Mouse (Mus musculus): Measurements from ENCODE around the gene Myom3.

Myom3 gene

DNA sequence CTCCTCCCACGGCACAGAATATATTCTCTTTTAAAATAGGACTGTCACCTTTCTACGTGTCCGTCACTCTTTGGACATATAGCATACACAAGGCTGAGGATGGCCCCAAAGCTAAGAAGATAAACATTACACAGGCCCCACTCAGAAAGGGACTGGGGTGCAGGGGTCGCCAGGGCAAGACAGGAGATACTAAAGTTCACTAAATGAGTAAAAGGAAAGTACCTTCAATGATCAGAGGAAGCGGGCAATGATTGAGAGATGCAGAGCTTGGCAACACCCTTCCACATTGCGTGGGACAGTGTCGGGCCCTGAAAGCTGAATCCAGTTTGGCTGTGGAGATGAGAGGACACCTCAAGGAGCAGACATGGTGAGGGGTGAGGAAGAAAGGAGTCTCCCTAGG is 55.4 kb downstream of the Myom3 start:
- CTCF ChIA-PET, result interaction anchor here (0.5 to 0.8 kb wide), 2 partner anchors 55 to 315 kb away, joined by 3 read pairs; no protein-coding TSS in a partner anchor

DNA sequence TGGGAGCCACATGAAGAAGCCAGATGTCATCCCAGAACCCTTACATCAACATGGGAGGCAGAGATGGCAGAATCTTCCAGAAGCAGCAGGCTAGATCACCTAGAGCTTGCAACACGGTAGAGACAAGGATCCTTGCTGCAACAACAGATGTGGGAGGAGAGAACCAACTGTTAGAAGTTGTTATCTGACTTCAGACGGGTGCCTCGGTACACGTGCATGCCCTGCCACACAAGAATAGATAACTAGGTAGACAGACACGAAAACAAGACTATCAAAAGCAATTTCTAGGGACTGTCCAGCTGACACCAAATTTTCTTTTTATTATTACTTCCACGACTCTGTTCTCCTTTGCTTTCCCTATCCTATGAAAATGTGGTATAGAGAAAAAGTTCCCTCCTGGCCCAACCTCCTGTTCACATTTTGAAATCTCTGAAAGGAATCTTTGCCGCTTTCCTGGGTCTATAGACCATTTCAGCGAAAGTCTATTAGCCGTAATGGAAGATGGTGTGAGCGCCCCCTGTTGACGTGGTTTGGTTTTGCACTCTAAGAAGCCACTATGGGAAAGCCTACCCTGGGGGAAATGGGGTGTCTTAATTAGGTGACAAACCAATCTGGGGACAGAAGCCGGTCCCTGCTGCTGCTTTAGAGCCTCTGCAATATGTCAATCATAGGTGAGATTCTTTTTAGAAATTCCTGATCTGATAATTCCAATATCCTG is 57.5 kb downstream of the Myom3 start:
- CTCF ChIA-PET, result interaction anchor here (0.6 to 0.7 kb wide), 2 partner anchors 16 to 219 kb away, joined by 5 to 9 read pairs; no protein-coding TSS in a partner anchor

DNA sequence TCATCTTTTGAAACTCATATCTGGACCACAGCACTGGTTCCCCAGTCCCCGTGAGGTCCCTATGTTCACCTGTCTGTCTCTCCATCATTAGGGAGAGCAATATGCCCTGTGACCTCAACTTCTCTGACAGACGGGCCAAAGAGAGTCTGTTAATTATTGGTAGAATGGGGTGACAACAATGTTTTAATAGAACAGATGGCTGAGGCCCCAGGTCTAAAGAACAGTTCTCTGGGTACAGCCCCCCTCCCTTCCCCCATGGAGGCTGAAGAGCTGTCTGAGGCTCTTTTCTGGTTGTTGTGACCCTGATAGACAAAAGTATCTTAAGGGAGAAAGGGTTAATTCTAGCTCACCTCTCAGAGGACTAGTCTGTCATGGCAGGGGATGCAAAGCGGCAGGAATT is 58.9 kb downstream of the Myom3 start:
- CTCF ChIA-PET, result interaction anchor here (0.6 kb wide), 1 partner anchor 279 kb away, joined by 11 read pairs; no protein-coding TSS in a partner anchor

DNA sequence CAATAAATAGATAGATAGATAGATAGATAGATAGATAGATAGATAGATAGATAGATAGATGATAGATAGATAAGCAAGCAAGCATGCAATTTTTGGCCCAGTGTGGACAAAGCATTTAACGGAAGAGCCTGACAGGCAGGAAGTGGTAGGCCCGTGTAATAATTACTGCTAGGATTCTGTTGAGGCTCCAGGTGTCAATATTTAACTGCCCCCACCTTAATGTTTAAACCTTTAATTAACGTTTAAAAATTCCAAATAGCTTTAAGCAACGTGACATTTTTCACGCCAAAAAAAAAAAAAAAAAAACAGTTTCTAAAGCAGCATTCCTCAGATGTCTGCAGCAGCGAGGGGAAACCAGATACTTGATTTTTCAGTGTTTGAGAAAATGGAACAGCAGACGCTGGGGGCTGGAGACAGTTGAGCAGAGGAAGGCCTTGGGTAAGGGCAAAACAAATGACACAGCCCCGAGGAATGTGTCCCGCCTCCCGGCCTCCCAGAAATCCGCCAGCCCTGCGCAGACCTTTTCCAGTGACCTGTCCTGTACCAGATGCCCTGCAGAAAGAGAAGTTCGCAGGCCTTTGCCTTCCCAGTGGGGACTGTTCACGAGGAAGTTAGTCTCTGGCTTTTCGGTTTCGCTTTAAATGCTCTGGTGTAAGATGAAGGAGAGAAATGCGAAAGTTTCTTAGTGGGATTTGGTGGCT is 60.5 kb downstream of the Myom3 start:
- CTCF ChIA-PET, result interaction anchor here (0.6 kb wide), 1 partner anchor 104 kb away, joined by 5 read pairs; no protein-coding TSS in a partner anchor

DNA sequence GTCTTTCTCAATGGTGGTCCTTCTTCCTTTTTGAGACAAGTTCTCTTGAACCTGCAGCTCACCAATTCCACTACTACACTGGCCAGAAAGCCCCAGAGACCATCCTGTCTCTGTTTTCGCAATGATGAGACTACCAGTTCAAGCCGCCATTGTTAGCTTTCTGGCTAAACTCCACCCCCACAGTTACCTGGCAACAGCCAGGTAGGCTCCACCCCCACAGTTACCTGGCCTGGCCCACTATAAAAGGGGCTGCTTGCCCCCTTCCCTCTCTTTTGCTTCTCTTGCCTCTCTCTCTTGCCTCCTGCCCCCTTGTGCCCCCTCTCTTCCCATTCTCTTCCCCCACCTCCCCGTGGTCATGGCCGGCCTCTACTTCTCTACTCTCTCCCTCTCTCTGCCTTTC is 62.3 kb downstream of the Myom3 start:
- CTCF ChIA-PET, result interaction anchor here (0.6 kb wide), 1 partner anchor 139 kb away, joined by 3 read pairs; no protein-coding TSS in a partner anchor

DNA sequence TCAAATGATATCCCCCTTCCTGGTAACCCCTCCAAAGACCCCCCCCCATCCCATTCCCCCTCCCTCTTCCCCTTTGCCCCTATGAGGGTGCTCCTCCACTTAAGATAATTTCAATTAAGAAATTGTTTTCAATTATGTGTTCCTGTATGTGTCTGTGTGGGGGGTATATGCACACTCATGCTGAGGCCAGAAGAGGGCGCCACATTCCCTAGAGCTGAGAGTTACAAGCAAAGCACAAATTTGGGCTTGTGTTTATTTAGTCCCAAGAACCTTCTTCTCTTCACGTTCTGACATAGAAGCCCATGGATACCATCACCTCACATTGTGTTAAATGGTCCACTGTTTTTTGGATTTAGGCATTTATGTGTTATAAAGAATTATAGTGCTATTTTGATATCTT is 63.8 kb downstream of the Myom3 start:
- CTCF ChIA-PET, result no interaction called here

DNA sequence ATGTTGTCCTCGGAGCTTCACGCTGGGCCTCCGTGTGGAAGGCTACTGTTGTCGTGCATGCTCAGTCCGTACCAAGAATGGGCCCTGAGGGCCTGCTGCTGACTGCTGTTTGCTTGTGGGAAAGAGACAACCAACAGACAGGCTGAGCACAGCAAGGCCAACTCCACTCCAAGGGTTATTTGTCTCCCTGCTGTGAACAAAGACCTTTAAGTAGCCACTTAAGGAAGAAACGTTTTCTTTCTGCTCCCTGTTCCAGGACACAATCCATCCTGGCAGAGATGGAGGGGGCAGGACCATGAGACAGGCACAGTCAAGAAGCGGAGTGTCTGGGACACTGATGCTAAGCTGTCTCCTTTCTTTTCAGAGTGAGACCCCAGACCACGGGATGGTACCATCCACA is 64.7 kb downstream of the Myom3 start:
- CTCF ChIA-PET, result no interaction called here

DNA sequence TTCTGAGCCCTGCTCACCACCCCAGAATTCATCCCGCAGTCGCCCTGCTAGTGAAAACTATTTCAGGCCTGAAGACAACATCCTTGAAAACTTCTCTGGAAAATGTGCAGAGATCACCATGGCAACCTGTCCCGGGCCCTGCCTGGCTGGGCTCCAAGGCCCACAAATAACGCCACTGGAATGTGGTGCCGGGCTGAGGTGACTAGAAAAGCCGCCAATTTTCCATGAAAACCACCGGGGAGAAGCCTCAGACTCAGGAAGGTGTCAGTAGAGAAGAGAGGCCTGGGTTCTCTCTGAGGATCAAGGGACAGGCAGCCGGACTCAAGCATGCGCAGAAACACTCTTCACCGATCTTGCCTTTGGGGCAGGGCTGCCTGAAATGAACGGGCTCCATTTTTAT is 69.0 kb downstream of the Myom3 start:
- CTCF ChIA-PET, result no interaction called here

DNA sequence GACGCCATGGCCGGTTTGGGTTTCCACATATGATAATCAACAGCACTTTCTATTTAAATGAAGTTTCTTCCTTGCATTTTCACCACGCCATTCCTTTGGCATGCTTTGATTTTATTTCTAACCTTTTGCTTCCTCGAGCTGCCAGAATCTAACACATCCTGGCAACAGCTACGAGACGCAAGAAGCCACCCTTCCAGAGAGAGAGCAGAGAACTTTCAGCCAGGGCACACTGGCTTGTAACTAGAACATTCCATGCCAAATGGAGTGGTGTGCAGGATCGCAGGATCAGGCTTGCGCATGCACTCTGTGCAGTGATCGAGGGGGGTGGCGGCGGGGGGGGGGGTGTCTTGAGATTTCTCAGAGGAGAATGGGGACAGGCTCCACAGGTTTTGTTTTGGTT is 72.6 kb downstream of the Myom3 start:
- CTCF ChIA-PET, result no interaction called here

DNA sequence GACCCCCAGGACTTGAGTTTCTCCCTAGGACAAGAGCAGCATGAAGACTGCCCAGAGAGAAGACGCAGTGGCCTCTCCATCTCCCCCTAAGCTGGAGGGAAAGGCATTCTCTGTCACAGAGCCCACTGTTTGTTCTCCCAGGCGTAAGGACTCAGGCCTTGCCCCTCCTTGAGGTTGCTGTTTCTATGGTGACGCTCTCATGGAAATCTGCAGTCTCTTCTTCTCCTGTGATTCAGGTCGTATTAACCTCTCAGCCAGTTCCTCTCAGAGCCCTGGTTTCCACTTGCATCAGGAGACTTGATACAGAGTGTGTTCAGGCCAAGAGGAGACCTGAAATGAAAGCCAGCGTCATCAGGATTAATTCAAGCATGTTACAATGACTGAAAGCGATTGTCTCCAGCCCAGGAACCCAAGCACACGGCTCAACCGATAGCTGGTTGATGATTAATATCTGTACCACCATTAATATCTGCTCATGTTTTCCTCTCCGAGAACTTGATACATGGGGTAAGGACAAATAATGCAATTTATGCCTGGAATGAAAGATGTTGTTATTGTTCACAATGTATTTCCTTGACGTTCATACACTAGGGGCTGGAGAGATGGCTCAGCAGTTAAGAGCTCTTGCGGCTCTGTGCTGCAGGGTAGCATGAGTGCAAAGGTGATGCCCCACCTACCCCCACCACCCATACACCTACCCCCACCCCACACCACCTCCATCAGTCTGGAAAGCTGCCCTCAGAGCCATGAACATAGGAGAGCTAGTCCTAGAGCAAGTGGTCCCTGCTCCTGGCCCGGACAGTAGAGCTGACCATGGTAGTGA is 74.0 kb downstream of the Myom3 start:
- CTCF ChIA-PET, result interaction anchor here (0.6 to 0.7 kb wide), 3 partner anchors 16 to 639 kb away, joined by 3 to 5 read pairs (median 4); no protein-coding TSS in a partner anchor

DNA sequence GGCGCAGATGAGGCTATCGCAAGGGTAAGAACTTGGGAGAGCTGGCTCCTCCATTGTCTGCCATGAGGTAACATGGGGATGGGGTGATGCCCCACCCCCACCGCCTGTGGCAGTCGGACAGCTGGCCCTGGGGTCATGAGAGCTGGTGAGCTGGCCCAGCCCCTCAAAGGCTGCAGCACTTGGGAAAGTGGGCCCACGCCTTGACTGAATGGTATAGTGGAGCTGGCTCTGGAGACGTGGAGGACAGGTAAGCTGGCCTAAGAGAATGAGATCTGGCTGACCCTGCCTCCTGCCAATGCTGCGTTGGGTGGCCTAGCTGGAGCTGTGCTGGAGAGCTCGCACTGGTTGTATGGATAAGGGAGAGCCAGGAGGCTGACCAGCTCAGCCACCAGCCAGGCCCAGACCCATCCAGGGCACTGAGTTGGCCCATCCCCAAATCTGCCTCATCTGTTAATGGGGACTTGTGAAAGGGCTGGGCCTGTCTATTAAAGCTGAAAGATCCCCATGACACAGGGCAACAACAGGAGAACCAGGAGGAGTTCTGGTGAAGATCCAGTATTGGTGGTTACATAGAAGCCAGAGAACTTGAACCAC is 74.7 kb downstream of the Myom3 start:
- CTCF ChIA-PET, result interaction anchor here (0.6 kb wide), 1 partner anchor 213 kb away, joined by 3 read pairs; no protein-coding TSS in a partner anchor

DNA sequence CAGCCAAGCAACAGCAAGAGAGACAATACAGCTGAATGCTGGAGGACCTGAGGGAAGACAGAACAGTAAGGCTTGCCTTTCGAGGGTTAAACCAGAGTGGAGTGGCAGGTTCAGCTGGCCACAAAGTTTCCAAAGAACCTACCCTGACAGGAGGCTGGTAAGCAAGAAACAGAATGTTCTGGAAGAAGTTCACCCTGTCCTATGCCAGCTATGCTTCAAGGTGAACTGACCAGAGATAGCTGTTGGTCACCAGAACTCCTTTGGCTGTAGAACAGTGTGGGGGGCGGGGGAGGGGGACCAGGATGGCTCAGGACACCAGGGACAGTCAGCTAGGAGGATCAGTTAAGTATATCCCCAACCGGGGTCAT is 79.4 kb downstream of the Myom3 start:
- CTCF ChIA-PET, result no interaction called here

DNA sequence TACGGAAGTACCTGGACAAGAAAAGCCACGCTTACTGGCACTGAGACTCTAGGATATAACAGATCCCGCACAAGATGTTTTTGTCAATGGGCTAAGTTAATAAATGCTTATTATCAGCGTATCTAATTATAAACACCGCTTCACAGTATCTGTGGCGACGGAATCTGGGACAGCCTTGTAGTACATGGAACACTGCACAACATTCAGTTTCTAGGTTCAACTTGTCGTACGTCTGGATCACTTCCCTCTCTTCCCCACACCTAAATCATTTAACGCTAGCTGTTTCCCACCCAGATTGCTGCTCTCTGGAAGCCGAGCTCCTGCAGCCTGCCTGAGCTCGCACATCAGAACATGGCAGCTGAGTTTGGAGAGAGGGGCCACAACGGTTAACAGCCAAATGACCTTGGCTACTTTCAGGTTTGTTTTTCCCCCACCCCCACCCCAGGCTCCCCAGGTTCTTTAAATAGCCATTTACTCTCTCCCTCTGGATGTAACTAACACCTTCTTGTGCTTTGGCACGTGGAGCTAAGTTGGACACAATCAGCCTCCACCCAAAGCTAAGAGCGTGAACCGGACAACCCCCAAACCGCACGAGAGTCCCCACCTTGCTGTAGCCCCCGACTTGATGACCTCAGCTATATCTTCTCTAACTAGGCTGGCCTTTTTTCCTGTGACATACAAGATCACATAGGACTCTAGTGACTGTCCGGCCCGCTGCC is 79.9 kb downstream of the Myom3 start:
- CTCF ChIA-PET, result no interaction called here

DNA sequence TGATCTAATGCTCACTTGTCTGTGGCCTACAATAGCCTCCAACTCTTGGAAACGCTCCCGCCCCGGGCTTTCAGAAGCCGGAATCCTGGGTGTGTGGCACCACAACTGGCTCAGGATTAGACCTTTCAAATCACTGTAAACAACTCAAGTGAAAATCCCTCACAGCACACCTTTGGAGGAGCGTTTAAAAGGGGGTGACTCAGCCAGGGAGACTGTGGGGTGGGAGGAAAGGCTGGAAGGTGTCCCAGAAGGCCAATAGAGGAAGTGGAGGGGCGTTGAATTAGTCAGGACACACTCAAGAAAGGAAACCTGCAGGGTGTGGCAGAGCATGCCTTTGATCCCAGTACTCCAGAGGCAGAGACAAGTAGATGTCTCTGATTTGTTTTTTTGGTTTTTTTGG is 84.9 kb downstream of the Myom3 start:
- CTCF ChIA-PET, result no interaction called here

DNA sequence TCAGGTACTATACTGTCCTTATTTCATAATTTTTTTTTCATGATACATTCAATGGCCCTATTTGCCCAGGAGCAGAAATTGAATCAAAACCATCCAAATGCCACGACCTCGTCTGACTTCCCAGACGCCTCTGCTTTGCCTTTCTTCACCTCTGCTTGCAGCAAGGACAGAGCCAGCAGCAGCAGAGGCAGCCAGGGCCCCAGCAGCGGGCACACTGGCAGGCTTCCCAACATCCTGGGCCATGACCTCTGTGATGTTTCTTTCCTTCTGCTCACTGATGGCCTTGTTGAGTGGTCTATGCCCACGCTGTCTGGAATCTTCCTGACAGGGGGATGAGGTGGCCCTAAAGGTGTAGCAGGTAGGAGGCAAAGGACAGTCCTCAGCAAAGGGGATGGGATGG is 88.1 kb downstream of the Myom3 start:
- CTCF ChIA-PET, result no interaction called here

DNA sequence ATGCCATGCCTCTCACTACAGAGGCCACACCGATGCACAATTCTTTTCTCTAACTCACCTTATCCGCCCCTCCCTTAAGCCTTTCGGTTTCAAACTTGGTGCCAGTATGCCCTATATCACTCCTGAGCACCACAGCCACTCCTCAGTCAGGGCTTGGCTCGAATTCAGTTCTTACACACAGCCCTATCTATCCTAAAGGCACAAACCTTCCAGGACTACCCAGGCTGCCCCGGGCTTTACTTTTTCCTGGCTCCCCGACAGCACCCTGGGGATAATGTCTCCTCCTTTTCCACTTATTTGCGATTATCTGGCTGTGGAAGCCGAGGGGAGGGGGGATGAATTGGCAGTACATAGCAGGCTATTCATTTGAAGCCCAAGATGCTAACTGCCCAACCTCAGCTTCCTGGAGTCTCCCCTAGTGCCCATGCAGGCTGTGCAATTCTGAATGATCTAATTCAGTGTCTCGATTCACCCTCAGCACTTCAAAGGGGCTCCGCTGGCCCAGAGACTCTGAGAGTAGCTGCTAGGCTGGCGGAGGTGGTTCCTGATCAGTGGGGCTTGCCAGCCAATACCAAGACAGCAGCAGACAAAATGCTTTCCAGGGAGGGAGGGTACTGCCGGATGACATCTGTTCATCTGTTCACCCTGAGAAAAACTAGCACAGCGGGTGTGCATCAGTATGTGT is 91.0 kb downstream of the Myom3 start:
- CTCF ChIA-PET, result no interaction called here

DNA sequence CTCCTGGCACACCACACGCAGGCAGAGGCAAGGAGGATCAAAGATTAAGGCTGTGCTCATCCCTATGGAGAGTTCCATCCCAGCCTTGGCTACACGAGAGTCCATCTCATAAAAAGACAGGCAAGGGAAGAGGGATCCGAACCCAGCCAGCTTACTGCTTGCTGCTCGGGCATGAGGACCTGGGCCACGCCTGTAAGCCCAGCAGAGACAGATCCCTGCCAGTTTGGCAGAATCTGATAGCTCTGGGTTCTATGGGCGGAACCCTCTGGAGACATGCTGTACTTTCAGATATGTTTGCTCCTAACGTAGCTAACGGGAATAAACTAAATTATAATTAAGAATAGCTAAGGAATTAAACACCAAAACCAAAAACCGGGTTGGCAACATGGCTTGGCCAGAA is 92.4 kb downstream of the Myom3 start:
- CTCF ChIA-PET, result no interaction called here

DNA sequence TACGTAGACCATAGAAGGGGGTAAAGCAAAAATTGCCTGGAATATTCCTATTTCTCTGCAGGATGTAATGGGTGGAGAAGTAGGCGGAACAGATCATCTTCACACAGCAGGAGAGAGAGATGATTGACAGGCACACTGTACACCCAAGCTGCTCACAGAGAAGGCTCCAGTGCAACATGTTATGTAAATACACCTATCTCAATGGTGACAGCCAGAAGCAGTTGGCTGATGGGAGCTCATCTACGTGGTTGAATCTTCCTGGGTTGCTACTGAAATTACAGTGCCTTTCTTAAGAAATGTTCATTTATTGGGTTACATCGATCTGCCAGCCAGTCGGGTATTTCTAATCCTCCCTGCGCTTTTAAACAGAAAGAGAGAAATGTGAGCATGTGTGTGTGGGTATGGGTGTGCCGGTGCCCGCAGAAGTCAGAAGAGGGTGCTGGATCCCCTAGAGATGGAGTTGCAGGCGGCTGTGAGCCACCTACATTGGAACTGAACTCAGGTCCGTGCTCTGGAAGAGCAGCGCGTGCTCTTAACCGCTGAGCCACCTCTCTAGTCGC is 94.6 kb downstream of the Myom3 start:
- CTCF ChIA-PET, result no interaction called here

DNA sequence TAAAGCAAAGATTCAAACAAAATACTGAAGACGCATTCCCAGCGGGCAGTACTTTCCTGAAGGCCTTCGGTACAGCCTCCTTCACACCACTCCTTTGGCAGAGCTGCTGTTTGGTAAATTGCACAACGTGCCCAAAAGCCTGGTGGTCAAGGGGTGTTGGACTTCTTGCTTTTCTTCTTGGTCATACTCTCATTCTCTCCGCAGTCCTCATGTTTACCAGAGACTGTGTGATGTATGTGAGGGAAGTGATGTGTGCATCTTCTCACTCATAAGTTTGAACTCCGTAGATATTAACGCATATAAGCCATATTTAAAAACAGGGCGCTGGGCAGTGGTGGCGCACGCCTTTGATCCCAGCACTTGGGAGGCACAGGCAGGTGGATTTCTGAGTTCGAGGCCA is 95.1 kb downstream of the Myom3 start:
- CTCF ChIA-PET, result no interaction called here

DNA sequence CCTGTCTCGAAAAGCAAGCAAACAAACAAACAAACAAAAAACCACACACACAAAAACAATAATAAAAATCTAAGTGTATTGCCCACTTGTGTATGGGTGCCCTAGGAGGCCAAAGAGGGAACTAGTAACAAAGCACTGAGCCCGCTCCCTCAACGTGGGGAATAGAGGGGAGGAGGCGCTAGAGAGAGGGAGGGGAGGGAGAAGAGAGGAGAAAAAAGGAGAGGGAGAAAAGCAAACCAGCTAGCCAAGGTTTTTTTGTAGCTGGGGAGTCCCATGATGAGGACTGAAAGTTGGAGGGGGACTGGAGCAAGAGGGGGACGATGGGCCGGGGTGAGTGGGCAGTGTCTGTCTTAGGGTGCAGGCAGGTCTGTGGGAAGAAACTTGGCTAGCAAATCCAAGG is 95.6 kb downstream of the Myom3 start:
- CTCF ChIA-PET, result no interaction called here

Measured in spleen, embryonic (tissue).